Mouse (Mus musculus) embryonic facial prominence, embryonic 14.5 days (tissue): ENCODE measurements around the gene Apoc4. TPM values are rescaled to one million over a fixed set of nuclear protein-coding genes. Genes with fewer than 3 reads are reported as not detected.
A peak's percentile ranks its signal among the peaks of the same experiment; 100 is the strongest.

ENCODE experiments used
- ATAC-seq: fragments of 200-750 bp; cut with Nextera tagmentation; 2 replicates; pipeline ENCODE4 v1.8.0; 2017; ENCODE audit warnings: low read depth, moderate number of reproducible peaks, moderate TSS enrichment
- DNase-seq: peaks from one replicate; pipeline ENCODE4 v3.0.0-alpha.2; 2015; ENCODE audit warnings: low spot score
- H3K27ac ChIP-seq: fragments of 300-500 bp; sonication (generic); replicated peaks from 2 replicates; pipeline ENCODE4 v1.5.1; 2014; ENCODE audit warnings: low read depth, mild to moderate bottlenecking, low read length, moderate library complexity
- H3K27me3 ChIP-seq: fragments of 300-500 bp; sonication (generic); replicated peaks from 2 replicates; pipeline ENCODE4 v1.6.1; 2014; ENCODE audit warnings: low read length; ENCODE audit not compliant: control insufficient read depth, insufficient read depth
- H3K36me3 ChIP-seq: fragments of 300-500 bp; sonication (generic); 2 replicates; pipeline ENCODE4 v1.6.1; 2014; ENCODE audit warnings: low read length, mixed read lengths; ENCODE audit not compliant: control insufficient read depth, insufficient read depth
- H3K4me1 ChIP-seq: fragments of 300-500 bp; sonication (generic); 2 replicates; pipeline ENCODE4 v1.6.1; 2014; ENCODE audit warnings: antibody characterized with exemption, low read length; ENCODE audit not compliant: control insufficient read depth, insufficient read depth
- H3K4me2 ChIP-seq: fragments of 300-500 bp; sonication (generic); 2 replicates; pipeline ENCODE4 v1.6.1; 2014; ENCODE audit warnings: low read depth, mild to moderate bottlenecking, low read length, moderate library complexity, mixed read lengths
- H3K4me3 ChIP-seq: fragments of 300-500 bp; sonication (generic); 2 replicates; pipeline ENCODE4 v1.5.1; 2014; ENCODE audit warnings: low read depth, mild to moderate bottlenecking, low read length
- H3K9ac ChIP-seq: fragments of 300-500 bp; sonication (generic); 2 replicates; pipeline ENCODE4 v1.6.1; 2014; ENCODE audit warnings: low read depth, mild to moderate bottlenecking, low read length, moderate library complexity, mixed read lengths
- H3K9me3 ChIP-seq: fragments of 300-500 bp; sonication (generic); 2 replicates; pipeline ENCODE4 v1.6.1; 2016; ENCODE audit warnings: low read length; ENCODE audit not compliant: control insufficient read depth
- WGBS: fragments of 180-500 bp; shearing (Covaris S2); extraction: QIAGEN DNeasy Blood & Tissue Kit; methylation state at CpG from one replicate; pipeline ENCODE4 v1.1.7; 2014; 5-methylcytosine and 5-hydroxymethylcytosine counted together
- polyA plus RNA-seq: library from polyadenylated mRNA; unstranded; fragments of >200 nt; fragmentation: Nextera tagmentation; extraction: Ambion mirVana; gene quantifications from 2 replicates; pipeline ENCODE4 v1.2.1, GENCODE M21; 2014

Gene Apoc4
- polyA plus RNA-seq, 1 experiment from 2014 or later: not detected

- H3K27me3 ChIP-seq: no peaks in the 10 kb centered on the region
- ATAC-seq (no peak), DNase-seq (no peak)
- H3K4me2 ChIP-seq: no peak overlapping the region
- H3K27ac ChIP-seq: no peak overlapping the region
- H3K9ac ChIP-seq: no peak overlapping the region
- peaks cover 71% of the 10 kb centered on the region for H3K36me3 ChIP-seq
- no peaks in the 10 kb centered on the region for H3K9me3 ChIP-seq
- H3K4me1 ChIP-seq: peaks cover 4% of the 10 kb centered on the region; the same call in 1 of the 2 replicates
- 95% methylated on average over 15 of the region's 15 CpGs for WGBS
- no peak overlapping the region for H3K4me3 ChIP-seq
Measured at GRCm38 (mm10) chr7:19633855-19634254, 47.4 kb downstream of the Apoc4 start.

- WGBS: 83% methylated on average over 12 of the region's 17 CpGs
- H3K27ac ChIP-seq: no peak overlapping the region
- H3K4me1 ChIP-seq: peaks cover 4% of the 10 kb centered on the region; the same call in 1 of the 2 replicates
- no peaks in the 10 kb centered on the region for H3K9me3 ChIP-seq
- H3K9ac ChIP-seq: no peak overlapping the region
- H3K4me2 ChIP-seq: no peak overlapping the region
- no peak for ATAC-seq
- DNase-seq: no peak
- H3K27me3 ChIP-seq: no peaks in the 10 kb centered on the region
- H3K4me3 ChIP-seq: no peak overlapping the region
- H3K36me3 ChIP-seq: peaks cover 64% of the 10 kb centered on the region
Measured at GRCm38 (mm10) chr7:19633197-19633596, 48.1 kb downstream of the Apoc4 start.

- Histone ChIP-seq H3K36me3 (peaks cover 59% of the 10 kb centered on the region), H3K27me3 (no peaks in the 10 kb centered on the region), H3K9me3 (no peaks in the 10 kb centered on the region), H3K4me2 (no peak overlapping the region), H3K4me3 (no peak overlapping the region), H3K27ac (no peak overlapping the region), H3K9ac (no peak overlapping the region), H3K4me1 (peaks cover 4% of the 10 kb centered on the region; the same call in 1 of the 2 replicates)
- DNase-seq: no peak
- ATAC-seq: no peak
Measured at GRCm38 (mm10) chr7:19632720-19633119, 48.6 kb downstream of the Apoc4 start.

- no peaks in the 10 kb centered on the region for H3K27me3 ChIP-seq
- H3K4me2 ChIP-seq: no peak overlapping the region
- no peak overlapping the region for H3K27ac ChIP-seq
- H3K4me1 ChIP-seq: peaks cover 4% of the 10 kb centered on the region; the same call in 1 of the 2 replicates
- no peak overlapping the region for H3K4me3 ChIP-seq
- H3K9ac ChIP-seq: no peak overlapping the region
- no peaks in the 10 kb centered on the region for H3K9me3 ChIP-seq
- peaks cover 55% of the 10 kb centered on the region for H3K36me3 ChIP-seq
- DNase-seq (no peak), ATAC-seq (no peak)
Measured at GRCm38 (mm10) chr7:19632275-19632674, 49.0 kb downstream of the Apoc4 start.

- H3K27ac ChIP-seq: peak within 1 kb of the TSS; percentile 80
- H3K27me3 ChIP-seq: no peaks in the 10 kb centered on the region
- H3K9ac ChIP-seq: peak within 1 kb of the TSS; percentile 71
- peak within 1 kb of the TSS; percentile 91 for H3K4me2 ChIP-seq
- peaks cover 26% of the 10 kb centered on the region for H3K36me3 ChIP-seq
- peaks cover 4% of the 10 kb centered on the region; the same call in 1 of the 2 replicates for H3K4me1 ChIP-seq
- peak; percentile 94 for DNase-seq
- H3K4me3 ChIP-seq: peak within 1 kb of the TSS; percentile 81
- no peaks in the 10 kb centered on the region for H3K9me3 ChIP-seq
- peak; percentile 66 for ATAC-seq
- WGBS: 1% methylated on average over 16 of the region's 41 CpGs
Measured at GRCm38 (mm10) chr7:19629361-19629734, 51.9 kb downstream of the Apoc4 start, which contains the start of gene Relb. Gene Relb, minus strand, starts transcription at chr7:19629438.

GRCm38 (mm10) chr7:19628536-19629360 lies 52.5 kb downstream of the Apoc4 start:
- peaks cover 4% of the 10 kb centered on the region; the same call in 1 of the 2 replicates for H3K4me1 ChIP-seq
- no peaks in the 10 kb centered on the region for H3K27me3 ChIP-seq
- peaks cover 20% of the 10 kb centered on the region for H3K36me3 ChIP-seq
- DNase-seq (peak; percentile 98), ATAC-seq (peak; percentile 91)
- H3K9me3 ChIP-seq: no peaks in the 10 kb centered on the region
- H3K27ac ChIP-seq: peak overlapping the region; percentile 80
- peak overlapping the region; percentile 91 for H3K4me2 ChIP-seq
- 3% methylated on average over 47 of the region's 57 CpGs for WGBS
- H3K4me3 ChIP-seq: peak overlapping the region; percentile 81
- H3K9ac ChIP-seq: peak overlapping the region; percentile 71

GRCm38 (mm10) chr7:19628192-19628535 lies 53.1 kb downstream of the Apoc4 start:
- H3K4me2 ChIP-seq: peak overlapping the region; percentile 91
- H3K36me3 ChIP-seq: peaks cover 14% of the 10 kb centered on the region
- ATAC-seq (no peak), DNase-seq (no peak)
- 15% methylated on average over 17 of the region's 17 CpGs for WGBS
- H3K4me1 ChIP-seq: peaks cover 4% of the 10 kb centered on the region; the same call in 1 of the 2 replicates
- no peaks in the 10 kb centered on the region for H3K9me3 ChIP-seq
- no peaks in the 10 kb centered on the region for H3K27me3 ChIP-seq
- H3K9ac ChIP-seq: 0 out of 2 replicates have a peak overlapping the region, but pooled peaks have one; percentile 30
- peak overlapping the region; percentile 81 for H3K4me3 ChIP-seq
- peak overlapping the region; percentile 80 for H3K27ac ChIP-seq
